Mouse (Mus musculus) testis, postnatal 10 days (tissue): ENCODE data around the gene Gm45837.

Experiments
- DNase-seq: peaks from one replicate; pipeline ENCODE4 v3.0.0; 2021; ENCODE audit warnings: low spot score

Gm45837 gene

DNA sequence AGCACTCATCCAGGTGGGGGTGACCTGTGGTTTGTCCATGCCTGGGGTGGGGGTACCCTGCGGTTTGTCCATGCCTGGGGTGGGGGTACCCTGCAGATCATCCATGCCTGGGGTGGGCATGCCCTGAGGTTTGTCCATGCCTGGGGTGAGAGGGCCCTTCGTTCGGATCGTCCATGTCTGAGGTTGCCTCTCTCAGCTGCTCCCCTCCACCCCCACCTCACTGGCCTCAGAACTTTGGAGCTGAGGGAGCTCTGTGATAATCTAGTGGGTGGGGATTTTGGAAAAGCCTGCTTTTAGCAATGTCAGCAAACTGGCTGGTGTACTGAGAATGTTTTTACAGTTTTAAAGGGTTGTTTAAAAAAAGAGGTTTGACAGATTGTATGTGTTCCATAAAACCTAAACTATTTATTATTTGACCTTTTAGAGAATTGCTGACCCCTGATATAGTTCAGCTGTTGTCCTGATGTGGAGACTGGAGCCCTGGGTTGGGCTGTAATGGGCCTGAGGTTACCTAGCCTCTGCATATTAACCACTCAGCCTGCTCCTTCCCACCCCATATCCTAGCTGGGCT, 18.7 kb upstream of the Gm45837 start:
- DNase-seq: no peak

DNA sequence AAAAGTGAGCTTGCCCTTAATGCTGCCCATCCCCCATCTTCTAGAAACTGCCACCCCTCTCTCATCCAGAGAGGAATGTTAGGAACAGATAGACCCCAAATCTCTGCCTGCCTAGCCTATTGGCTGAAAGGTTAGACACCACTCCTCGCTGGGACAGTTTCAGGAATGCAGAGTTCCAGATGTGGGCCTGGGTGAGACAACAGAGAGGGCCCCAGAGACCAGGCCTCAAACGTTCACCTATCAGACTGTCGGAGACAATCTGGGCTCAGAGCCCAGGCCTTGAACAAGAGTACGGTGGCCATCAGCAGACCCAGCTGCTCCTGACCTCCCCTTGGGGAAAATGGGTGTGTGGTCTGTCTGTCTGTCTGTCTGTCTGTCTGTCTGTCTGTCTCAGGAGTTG, 17.7 kb upstream of the Gm45837 start:
- DNase-seq: no peak

DNA sequence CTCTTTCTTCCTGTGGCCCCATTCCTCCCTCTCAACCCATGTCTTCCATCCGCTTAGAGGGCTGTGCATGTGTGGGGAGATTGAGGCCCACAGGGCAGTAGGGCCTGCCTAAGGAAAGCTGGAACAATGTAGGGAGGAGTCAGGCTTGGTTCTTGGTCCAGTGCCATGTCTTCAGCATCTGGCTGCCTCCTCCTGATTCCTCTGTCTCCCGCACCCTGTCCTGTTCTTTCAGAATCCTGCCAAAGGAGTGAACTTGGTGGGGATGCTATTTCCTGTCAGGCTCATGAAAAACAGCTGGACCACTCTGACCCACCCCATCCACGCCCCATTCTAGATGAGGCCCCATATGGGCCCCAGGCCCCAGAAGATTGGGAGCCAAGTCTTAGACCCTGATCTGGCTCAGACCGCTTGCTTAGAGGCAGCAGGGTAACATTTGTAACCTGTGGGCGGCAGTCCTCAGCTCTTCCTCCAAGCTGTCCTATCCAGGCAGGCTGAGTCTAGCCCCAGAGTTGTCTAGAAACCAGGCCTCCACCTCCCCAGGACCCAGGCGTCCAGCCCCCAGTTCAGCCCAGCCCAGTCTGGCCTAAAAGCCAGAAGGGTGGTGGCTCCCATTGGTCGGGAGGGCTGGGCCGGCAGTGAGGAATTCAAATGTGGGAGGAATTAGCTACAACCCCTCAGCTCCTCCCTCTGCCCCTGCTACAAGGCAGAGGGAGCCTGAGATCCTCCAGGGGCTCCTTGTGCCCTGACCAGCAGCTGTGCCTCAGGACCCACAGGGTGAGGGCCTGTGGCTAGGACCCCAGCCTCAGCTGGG, 16.8 kb upstream of the Gm45837 start:
- DNase-seq: peak; percentile 76

DNA sequence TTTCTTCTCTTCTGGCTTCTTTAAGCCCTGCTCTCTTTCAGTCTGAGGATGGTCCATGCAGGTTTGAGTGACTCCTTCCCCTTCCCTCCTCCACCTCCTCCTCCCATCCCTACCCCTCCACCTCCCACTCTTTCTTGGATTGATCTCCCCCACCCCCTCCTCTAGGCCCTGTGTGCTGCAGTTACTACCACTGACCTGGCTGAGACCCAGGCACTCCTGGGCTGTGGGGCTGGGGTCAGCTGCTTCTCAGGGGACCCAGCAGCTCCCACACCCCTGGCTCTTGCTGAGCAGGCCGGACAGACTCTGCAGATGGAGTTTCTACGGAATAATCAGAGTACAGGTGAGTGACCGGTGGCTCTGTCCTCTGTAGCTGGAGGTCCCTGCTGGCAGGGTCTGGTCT, 16.1 kb upstream of the Gm45837 start:
- DNase-seq: no peak

DNA sequence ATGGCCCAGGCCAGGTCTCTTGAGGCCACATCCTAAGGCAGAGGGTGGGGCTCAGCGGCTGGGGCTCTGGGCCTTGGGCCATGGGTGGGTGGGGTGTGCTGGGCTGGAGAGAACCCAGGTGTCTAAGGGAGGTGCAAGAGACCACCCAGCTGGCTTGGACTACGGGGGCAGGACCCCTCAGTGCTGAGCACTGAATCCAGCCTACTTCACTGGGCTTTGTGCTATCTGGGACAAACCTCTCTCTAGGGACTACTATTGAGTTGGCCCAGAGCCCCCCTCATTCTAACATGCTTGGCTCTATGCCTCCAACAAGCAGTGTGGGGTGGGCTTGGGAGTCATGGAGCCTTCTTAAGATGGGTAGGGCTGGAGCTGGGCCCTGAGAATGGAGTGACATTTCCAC, 15.2 kb upstream of the Gm45837 start:
- DNase-seq: no peak

DNA sequence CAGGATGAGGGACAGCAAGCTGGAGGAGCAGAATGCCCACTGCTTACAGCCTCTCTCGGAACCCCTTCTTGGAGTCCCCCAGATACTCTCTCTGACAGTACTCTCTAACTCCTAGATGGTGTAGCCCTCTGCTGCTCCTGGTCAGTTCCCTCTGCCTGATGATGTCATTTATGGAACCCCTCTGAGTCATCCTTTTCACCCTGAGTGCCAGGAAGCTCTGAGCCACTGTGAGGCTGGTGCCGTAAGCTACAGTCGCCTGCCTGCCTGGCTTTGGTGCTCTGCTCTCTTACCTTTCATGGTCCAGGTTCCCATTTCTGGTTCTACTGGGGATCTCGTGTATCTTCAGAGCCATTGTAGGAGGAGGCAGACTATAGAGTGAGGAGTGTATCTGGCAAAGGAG, 13.5 kb upstream of the Gm45837 start:
- DNase-seq: no peak

DNA sequence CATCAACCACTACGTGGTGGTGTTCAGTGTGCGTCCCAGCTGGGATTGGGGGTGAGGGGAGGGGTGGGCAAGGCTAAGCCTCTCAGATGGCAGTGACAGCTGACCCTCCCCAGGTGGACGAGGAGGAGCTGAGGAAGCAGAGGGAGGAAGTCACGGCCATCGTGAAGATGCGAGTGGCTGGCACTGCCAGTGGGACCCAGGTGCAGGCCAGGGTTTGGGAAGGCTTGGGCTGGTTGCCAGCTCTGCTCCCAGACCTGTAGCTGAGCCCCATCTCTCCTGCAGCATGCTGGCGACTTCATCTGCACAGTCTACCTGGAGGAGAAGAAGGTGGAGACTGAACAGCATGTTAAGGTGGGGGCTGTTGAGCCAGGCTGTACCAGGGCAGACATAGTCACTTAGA, 9.2 kb upstream of the Gm45837 start:
- no peak for DNase-seq

DNA sequence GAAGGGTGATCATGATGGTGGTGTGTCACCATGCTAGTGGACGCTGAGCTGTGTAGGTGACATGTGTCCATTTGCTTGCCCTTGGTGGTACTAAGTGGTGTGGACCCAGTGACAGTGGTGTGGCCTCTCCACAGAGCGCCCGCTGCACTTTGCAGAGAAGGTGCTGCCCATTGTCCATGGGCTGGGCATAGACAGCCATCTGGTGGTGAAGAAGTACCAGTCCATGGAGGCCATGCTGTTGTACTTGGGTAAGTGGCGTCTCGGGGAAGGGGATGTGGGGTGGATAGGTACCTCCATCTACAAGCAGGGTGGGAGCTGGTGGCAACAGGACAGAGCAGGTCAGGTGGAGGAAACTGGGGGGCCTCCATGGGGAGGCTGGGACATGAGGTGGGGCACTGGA, 6.9 kb upstream of the Gm45837 start:
- DNase-seq: no peak

DNA sequence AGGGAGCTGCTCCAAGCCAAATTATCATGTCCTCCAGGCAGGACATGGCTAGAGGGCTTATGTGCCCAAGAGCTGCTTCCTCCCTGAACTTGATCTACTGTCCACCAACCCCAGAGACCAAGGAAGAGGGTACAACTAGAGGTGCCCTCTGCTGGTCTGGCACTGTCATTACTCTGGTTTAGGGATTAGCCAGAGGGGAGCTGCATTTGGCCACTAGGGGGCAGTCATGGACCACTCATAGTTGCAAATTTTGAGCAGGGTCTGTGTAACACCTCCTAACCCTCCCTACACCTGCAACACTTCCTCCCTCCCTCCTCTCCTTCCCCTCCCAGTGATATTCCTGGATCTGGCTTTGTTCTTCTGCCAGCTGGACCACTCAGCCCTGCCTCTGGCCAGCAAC, 2.1 kb downstream of the Gm45837 start:
- peak; percentile 94 for DNase-seq

DNA sequence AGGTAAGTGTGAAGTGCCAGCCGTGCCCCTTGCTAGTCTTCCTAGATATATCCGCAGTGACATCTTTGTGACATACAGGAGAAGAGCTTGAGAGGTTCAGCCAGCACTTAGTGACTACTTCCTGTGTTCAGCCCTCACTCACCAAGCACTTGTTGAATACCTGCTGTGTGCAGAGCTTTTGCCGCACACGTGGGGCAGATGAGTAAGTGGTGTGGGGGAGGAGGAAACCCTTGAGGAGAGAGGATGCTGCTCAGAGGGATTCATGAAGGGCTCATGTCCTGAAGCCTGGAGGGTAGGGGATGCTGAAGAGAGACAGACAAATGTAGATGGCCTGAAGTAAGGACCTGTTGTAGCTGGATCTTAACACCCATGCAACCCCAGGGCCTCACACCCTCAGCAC, 3.5 kb downstream of the Gm45837 start:
- DNase-seq: no peak

DNA sequence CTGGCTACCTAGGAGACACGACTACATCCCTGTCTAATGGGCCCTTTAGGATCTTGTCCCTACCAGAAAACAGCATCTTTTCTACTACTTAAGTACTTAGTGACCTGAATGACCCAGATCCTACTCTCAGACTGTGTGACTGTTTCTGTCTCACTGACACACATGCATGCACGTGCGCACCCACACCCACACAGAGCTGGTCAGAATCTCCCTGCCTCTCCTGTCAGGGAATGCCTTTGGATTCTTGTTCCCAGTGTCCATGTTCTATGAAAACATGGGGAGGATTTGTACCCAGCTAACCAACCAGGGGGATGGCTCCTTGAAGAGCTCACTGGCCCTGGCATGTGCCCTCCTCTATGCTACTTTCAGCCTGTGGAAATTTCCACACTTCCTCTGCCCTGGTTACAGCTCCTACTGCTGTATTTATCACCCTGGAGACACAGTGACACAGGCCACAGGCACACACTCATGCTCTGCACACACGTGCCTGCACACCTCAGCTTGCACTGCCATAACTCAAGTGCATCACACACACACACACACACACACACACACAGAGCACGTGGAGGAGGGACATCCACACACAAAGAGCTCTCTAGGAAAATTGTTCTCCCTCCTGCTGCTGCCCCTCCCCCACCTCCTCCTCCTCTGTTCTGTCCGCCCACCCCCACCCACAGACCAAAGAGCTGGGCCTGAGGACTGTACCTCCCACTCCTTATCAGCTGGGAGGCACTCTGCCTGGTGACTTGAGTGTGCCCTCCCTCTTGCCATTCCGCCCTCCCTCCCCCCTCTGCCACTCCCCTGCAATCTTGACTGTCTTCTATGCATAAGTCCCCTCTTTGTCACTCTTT, 4.2 kb downstream of the Gm45837 start:
- DNase-seq: peak; percentile 86

DNA sequence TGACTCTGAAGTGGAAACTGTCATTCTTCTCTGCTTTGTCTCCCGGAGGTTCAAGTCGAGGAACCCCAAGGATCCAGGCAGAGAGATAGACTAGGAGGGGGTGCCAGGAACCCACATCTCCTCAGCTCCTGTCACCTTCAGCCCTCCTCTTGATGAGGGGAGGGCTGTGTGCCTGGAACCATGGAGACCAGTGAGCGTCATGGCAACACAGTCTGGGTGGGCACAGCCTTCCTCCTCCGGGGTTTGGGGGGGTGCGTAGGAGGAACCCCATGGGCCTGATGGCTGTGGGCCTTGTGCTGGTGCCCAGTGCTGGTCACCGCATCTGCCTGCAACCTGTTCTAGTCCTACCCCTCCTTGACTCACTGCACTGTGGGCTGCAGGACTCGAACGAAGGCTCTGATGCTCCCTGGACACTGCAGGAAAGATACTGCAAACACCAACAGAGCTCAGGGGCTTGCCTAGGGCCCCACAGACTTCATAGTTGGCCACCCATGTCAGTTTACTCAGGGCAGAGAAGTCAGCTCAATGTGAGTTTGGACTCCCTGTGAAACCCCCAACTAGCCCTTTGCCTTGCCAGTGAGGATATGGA, 4.9 kb downstream of the Gm45837 start:
- DNase-seq: no peak

DNA sequence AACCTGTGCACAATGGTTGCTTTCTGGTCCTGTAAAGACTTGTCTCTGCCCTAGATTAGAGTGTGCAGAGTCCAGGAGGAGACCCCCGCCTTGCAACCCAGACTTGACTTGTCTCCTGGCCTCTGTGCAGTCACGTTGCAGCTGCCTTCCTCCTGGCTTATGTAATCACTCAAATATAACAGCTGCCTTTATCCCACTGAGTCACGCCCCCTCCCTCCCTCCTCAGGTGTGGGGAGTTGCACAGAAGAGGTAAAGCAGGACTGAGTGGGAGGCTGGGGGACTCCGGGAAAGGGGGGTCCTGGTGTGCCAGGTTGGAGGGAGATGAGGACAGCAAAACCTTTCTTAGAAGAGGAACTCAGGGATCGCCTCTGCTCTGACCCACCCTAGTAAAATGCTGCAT, 5.7 kb downstream of the Gm45837 start:
- DNase-seq: no peak

DNA sequence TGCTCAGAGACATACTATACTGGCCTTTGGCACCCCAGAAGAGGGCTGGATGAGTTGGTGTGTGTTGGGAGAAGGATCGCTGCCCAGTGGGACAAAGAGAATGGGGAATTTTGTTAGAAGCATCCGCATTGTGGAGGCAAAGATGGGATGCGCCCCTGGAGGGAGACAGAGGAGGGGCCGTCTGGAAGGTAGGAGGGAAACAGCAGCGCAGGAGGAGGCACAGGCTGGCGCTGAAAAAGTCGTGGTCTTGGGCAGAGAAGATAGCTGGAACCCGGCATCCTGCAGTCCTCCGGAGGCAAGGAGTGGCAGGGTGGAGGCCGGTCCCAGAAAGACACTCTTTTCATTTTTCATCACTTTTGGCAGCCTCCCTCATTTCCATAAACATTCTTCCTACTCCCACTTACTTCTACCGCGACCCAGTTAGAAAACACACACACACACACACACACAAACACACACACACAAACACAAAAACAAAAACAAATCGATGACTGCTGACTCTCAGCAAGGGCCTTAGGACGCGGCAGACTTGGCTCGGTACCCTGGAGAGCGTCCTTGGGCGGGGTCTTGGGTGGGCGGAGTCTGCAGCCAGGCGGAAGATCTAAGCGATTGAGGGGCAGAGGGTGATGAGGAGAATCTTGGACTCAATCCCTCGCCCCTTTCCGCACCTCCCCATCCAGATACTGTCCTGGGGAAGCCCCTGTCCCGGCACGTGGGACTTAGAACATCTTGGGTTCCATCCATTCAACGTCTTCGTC, 8.5 kb downstream of the Gm45837 start:
- peak; percentile 70 for DNase-seq

DNA sequence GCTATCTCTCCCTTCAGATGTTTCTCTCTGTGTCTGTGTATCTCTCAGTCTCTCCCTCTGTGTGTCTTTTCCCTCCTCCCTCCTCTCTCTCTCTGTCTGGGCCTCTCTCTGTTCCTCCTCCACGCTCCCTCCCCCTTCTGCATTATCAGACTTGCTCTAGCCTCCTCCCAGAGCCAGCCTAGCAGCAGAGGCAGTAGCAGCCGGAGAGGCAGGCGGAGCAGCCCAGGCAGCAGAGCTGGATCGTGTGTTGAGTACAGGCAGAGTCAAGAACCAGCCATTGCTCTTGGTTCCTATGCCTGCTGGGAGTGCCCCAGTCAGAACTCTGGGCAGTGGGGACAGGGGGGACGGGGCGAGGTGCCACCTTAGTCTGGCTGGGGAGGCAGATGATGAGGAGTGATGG, 10.8 kb downstream of the Gm45837 start, which contains the start of gene Pde2a:
Pde2a (plus strand) TSS at position 163 of the 400 bp plus-strand sequence.
- no peak for DNase-seq

DNA sequence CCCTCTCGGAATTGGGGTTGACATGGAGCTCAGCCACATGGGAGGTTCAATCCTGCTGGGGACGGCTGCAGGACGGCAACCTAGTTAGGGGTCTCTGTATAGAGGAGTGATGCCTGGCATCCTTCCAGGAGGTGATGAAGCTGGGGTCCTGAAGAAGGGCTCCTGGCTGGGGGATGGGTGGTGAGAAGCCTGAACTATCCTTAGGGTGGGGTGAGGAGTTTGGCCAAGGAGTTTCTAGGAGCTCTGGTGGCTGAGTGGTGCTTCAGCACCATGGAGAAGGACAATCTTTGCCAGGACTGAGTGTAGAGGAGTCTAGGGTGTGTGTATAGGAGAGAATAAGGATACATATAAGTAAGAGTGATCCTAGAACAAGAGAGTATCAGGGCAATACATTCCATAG, 11.4 kb downstream of the Gm45837 start:
- peak; percentile 61 for DNase-seq

DNA sequence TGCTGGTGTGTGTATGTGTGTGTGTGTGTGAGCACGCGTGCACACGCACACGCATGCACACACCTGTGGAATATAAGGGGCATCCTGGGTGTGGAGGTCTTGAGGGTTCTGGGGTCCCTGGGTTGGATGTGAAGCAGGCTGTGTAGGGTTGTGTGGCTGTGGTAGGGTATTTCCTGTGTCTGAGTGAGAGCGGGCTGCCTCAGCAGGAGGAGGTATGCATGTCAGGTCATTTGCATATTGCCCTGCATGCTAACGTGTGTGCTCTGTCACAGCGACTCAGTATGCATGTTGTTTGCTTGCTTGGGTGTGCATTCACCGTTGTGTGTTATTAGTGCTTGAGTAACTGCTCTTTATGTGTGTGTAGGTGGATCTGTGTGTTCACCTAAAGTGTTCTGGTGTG, 12.0 kb downstream of the Gm45837 start:
- DNase-seq: no peak

DNA sequence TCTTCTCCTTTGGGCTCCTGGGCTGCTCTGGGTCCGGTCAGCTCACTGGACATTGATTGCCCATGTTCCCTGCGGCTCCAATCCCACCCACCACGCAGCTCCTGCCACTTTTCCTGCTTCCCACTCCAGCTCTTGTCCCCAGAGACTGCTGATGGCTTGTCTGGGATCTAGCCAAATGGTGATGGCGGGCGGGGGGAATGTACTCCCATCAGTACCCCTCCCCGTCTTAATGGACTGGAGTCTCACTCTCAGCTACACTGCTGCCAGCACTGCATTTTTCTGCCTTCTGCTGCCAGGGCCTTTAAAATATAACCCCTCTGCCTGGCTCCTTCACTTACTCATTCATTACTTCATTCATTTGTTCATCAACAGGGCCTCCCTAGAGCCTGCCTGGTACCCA, 13.3 kb downstream of the Gm45837 start:
- DNase-seq: no peak

DNA sequence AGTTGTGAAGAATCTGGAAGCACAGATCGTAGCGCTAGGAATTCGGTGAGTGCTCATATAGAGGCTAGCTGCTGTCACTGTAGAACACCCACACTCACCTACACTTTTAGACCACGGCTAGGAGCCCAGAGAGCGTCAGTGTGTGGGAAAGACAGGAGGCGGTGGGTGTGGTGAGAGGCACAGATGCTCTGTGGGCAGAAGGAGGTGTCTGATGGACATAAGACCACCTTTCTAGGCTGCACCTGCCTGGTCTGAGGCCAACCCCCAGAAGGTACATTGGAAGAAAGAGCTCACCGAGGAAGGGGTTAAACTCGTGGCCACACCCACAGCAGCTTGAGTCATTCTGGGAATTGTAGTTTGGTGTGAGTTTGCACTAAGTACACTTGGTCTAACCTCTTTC, 16.0 kb downstream of the Gm45837 start:
- no peak for DNase-seq

DNA sequence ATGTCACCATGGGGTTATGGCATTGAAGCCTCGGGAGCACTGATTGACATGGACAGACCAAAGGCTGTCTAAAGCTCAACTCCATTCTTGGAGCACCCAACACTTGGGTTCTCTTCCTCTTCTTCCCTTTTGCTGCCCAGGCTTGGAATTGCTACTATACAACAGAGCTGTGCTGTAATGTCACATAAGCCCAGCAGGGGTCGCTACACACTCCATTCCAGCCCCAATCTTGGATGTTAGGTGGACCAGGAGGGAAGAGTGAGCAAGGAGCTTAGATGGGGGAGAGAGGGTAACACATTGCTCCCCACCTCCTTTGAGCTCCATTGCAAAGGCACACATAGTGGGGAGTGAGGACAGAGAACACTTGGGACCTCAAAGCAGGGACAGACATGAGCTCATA, 17.1 kb downstream of the Gm45837 start:
- DNase-seq: peak; percentile 58

DNA sequence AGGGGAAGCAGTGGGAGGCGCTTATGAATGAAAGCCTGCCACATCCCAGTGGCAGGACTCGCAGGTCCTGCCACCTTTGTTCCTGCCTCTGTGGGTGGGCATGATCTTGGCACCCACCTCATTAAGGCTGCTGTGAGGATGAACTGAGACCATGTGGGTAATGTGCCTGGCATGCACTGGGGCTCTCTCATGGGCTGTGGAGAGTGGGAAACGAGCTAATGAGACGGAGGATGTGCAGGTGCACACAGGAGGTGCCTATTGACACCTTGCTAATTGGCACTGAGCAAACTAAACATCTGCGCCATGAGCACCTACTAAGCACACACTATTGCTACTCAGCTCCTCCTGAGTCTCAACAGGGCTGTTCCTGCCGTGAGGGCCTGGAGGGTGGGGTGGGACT, 24.4 kb downstream of the Gm45837 start:
- no peak for DNase-seq

DNA sequence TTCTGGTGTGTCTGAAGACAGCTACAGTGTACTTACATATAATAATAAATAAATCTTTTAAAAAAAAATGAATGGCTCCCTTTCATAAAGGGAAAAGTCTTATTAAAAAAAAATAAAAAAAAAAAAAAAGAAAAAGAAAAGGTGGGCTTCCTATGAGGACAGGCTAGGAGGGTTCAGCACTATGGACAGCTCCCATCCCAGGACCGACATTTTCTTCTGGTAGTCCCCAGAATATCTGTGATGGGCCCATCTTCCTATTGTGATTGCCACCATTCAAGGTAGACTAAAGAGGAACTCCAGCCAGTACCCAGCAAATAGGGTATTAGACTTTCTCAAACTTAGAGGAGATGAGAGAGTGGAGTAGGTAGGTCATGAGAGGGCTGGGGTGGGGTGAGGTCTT, 27.2 kb downstream of the Gm45837 start:
- no peak for DNase-seq
